Mouse (Mus musculus): ENCODE results near the gene Olfr750. TPM values are rescaled to one million over a fixed set of nuclear protein-coding genes. Genes with fewer than 3 reads are reported as not detected.

Olfr750 gene
- polyA plus RNA-seq, 1 experiment from 2014 or later: 0.03 TPM

GRCm38 (mm10) chr14:51085086-51085485 lies 10.9 kb upstream of the Olfr750 start:
- WGBS: 80% methylated on average over 2 of the region's 2 CpGs
- no peak for ATAC-seq

DNA sequence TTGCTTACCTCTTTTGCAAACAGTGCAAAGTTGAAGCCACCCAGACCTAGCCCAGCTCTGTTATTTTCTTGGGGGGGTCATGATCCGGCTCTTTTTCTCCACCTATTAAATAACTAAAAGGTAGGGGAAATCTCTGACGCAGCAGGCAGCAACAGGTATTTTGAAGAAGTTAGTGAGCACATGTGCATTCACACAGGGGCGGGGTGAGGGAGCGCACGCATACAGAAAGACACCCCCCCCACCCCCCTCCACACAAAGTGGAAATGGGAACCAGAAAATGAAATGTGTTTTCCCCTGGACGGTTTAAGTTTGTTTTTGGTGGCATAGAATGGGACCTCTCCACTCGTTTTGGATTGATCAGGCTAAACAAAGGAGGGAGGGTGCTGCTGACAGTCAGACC lies 9.6 kb upstream of the Olfr750 start:
- Histone ChIP-seq H3K27me3 (peaks cover 26% of the 10 kb centered on the region), H3K9ac (replicated peaks) (peak overlapping the region; percentile 60; the same call in 1 of the 2 replicates), H3K4me1 (replicated peaks) (peaks cover 18% of the 10 kb centered on the region), H3K36me3 (no peaks in the 10 kb centered on the region), H3K9me3 (no peaks in the 10 kb centered on the region), H3K4me2 (replicated peaks) (peak overlapping the region; percentile 76), H3K4me3 (replicated peaks) (peak overlapping the region; percentile 51), H3K27ac (no peak overlapping the region)
- no peak for ATAC-seq
- WGBS: 13% methylated on average over 7 of the region's 7 CpGs

More at GRCm38 (mm10) chr14:51085086-51085485, 10.9 kb upstream of the Olfr750 start:
- no peaks in the 10 kb centered on the region for H3K9me3 ChIP-seq
- no peak overlapping the region for H3K4me3 ChIP-seq (replicated peaks)
- peaks cover 20% of the 10 kb centered on the region for H3K4me1 ChIP-seq (replicated peaks)
- peaks cover 25% of the 10 kb centered on the region for H3K27me3 ChIP-seq
- H3K9ac ChIP-seq (replicated peaks): no peak overlapping the region
- H3K36me3 ChIP-seq: no peaks in the 10 kb centered on the region
- H3K4me2 ChIP-seq (replicated peaks): no peak overlapping the region
- no peak overlapping the region for H3K27ac ChIP-seq

GRCm38 (mm10) chr14:51082599-51083581 lies 8.7 kb upstream of the Olfr750 start:
- Histone ChIP-seq H3K9ac (replicated peaks) (peak overlapping the region; percentile 60), H3K9me3 (no peaks in the 10 kb centered on the region), H3K36me3 (no peaks in the 10 kb centered on the region), H3K27me3 (peaks cover 26% of the 10 kb centered on the region), H3K4me1 (replicated peaks) (peaks cover 11% of the 10 kb centered on the region), H3K4me2 (replicated peaks) (peak overlapping the region; percentile 76), H3K4me3 (replicated peaks) (peak overlapping the region; percentile 51), H3K27ac (no peak overlapping the region)
- 2% methylated on average over 40 of the region's 40 CpGs for WGBS
- peak; percentile 86 for ATAC-seq

DNA sequence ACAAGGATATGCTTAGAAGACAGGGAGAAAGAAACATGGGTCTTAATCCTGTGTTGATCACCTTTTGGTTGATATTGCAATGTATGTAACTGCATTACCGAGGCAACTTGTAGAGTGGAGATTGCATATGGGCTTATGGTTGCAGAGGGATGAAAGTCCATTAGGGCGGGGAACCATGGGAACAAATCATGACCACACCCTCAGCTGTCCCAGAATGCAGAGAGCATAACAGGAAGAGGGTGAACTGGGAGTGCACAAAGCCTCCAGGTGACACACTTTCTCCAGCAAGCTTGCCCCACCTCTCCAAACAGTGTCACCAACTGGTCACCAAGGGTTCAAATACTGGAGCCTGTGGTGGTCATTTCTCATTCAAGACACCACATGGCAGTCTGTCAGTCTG lies 6.8 kb upstream of the Olfr750 start:
- H3K27ac ChIP-seq: no peak overlapping the region
- H3K4me1 ChIP-seq (replicated peaks): peaks cover 11% of the 10 kb centered on the region
- 98% methylated on average over 2 of the region's 2 CpGs for WGBS
- ATAC-seq: no peak
- H3K36me3 ChIP-seq: no peaks in the 10 kb centered on the region
- no peaks in the 10 kb centered on the region for H3K9me3 ChIP-seq
- peaks cover 26% of the 10 kb centered on the region for H3K27me3 ChIP-seq
- no peak overlapping the region for H3K4me2 ChIP-seq (replicated peaks)
- no peak overlapping the region for H3K4me3 ChIP-seq (replicated peaks)
- H3K9ac ChIP-seq (replicated peaks): no peak overlapping the region

DNA sequence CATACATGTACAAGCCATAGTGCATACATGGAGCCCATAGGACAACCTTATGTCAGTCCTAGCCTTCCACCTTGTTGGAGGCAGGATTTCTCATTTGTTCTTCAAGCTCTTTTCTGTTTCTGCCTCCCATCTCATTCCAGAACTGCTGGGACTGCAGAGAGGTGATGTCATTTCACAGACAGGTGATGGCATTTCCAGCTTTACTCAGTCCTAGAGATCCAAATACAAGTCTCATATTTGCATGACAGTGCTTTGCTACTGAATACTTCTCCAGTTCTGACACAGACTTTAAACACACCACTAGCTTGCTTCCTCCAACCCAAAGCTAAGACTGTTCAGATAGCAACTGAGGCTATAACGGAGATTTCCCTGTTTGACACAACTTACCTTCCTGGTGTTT lies 4.9 kb upstream of the Olfr750 start:
- Histone ChIP-seq H3K4me3 (replicated peaks) (no peak overlapping the region), H3K4me1 (replicated peaks) (peaks cover 11% of the 10 kb centered on the region), H3K9ac (replicated peaks) (no peak overlapping the region), H3K9me3 (no peaks in the 10 kb centered on the region), H3K27me3 (peaks cover 18% of the 10 kb centered on the region), H3K36me3 (no peaks in the 10 kb centered on the region), H3K4me2 (replicated peaks) (no peak overlapping the region), H3K27ac (no peak overlapping the region)
- WGBS: 85% methylated on average over 1 of the region's 1 CpGs
- ATAC-seq: no peak

- no peaks in the 10 kb centered on the region for H3K36me3 ChIP-seq
- H3K27me3 ChIP-seq: no peaks in the 10 kb centered on the region
- no peak overlapping the region for H3K27ac ChIP-seq
- no peak overlapping the region for H3K4me3 ChIP-seq (replicated peaks)
- no peak overlapping the region for H3K4me2 ChIP-seq (replicated peaks)
- 82% methylated on average over 2 of the region's 2 CpGs for WGBS
- no peak overlapping the region for H3K9ac ChIP-seq (replicated peaks)
- H3K9me3 ChIP-seq: no peaks in the 10 kb centered on the region
- H3K4me1 ChIP-seq (replicated peaks): peaks cover 8% of the 10 kb centered on the region; the same call in 1 of the 2 replicates
- ATAC-seq: no peak
These were observed 4.6 kb downstream of the Olfr750 start for GRCm38 (mm10) chr14:51069617-51070016.

DNA sequence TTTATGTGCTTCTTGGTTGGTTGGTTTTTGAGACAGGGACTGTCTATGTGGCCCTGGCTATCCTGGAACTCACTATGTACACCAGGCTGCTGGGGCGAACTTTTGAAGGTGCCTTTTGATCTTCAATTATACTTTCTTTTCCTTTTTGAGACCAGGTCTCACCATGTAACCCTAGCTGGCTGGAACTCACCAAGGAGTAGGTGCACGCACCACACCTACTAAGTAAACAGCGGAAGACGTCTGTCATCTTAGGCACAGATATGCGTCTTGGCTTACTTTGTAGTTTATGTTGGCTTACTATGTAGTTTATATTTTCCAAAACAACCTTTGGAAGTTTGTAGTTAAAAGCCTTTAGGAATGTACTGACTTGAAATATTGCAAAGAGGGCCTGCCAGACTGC lies 5.3 kb downstream of the Olfr750 start:
- no peak overlapping the region for H3K4me2 ChIP-seq (replicated peaks)
- H3K9me3 ChIP-seq: no peaks in the 10 kb centered on the region
- WGBS: 93% methylated on average over 5 of the region's 5 CpGs
- no peaks in the 10 kb centered on the region for H3K36me3 ChIP-seq
- H3K27ac ChIP-seq: no peak overlapping the region
- no peak overlapping the region for H3K9ac ChIP-seq (replicated peaks)
- no peaks in the 10 kb centered on the region for H3K27me3 ChIP-seq
- peaks cover 12% of the 10 kb centered on the region; the same call in 1 of the 2 replicates for H3K4me1 ChIP-seq (replicated peaks)
- no peak overlapping the region for H3K4me3 ChIP-seq (replicated peaks)
- no peak for ATAC-seq

- WGBS: 86% methylated on average over 5 of the region's 5 CpGs
- H3K4me1 ChIP-seq (replicated peaks): 0 out of 2 replicates have a peak, but pooled peaks cover 10% of the 10 kb centered on the region
- ATAC-seq: no peak
These were observed 13.5 kb downstream of the Olfr750 start for GRCm38 (mm10) chr14:51060761-51061160.

GRCm38 (mm10) chr14:51057401-51057831 lies 16.8 kb downstream of the Olfr750 start, which contains the start of gene Rnase12:
Gene Rnase12, minus strand, starts transcription at chr14:51057661.
- no peaks in the 10 kb centered on the region for H3K27me3 ChIP-seq
- WGBS: 78% methylated on average over 9 of the region's 9 CpGs
- ATAC-seq: no peak
- H3K27ac ChIP-seq: no peak within 1 kb of the TSS
- H3K9ac ChIP-seq (replicated peaks): no peak within 1 kb of the TSS
- H3K4me1 ChIP-seq (replicated peaks): peaks cover 15% of the 10 kb centered on the region
- H3K4me3 ChIP-seq (replicated peaks): no peak within 1 kb of the TSS
- H3K36me3 ChIP-seq: no peaks in the 10 kb centered on the region
- H3K9me3 ChIP-seq: no peaks in the 10 kb centered on the region
- H3K4me2 ChIP-seq (replicated peaks): no peak within 1 kb of the TSS

More at GRCm38 (mm10) chr14:51060761-51061160, 13.5 kb downstream of the Olfr750 start:
- Histone ChIP-seq H3K27ac (no peak overlapping the region), H3K36me3 (no peaks in the 10 kb centered on the region), H3K4me2 (replicated peaks) (no peak overlapping the region), H3K9ac (replicated peaks) (no peak overlapping the region), H3K9me3 (no peaks in the 10 kb centered on the region), H3K27me3 (no peaks in the 10 kb centered on the region), H3K4me3 (replicated peaks) (no peak overlapping the region)

- no peaks in the 10 kb centered on the region for H3K9me3 ChIP-seq
- WGBS: 19% methylated on average over 13 of the region's 13 CpGs
- H3K36me3 ChIP-seq: no peaks in the 10 kb centered on the region
- H3K27ac ChIP-seq: no peak overlapping the region
- no peak overlapping the region for H3K4me2 ChIP-seq (replicated peaks)
- H3K27me3 ChIP-seq: no peaks in the 10 kb centered on the region
- peaks cover 12% of the 10 kb centered on the region for H3K4me1 ChIP-seq (replicated peaks)
- no peak for ATAC-seq
- H3K4me3 ChIP-seq (replicated peaks): no peak overlapping the region
- H3K9ac ChIP-seq (replicated peaks): no peak overlapping the region
These were observed 19.7 kb downstream of the Olfr750 start for GRCm38 (mm10) chr14:51054243-51055237.

- Histone ChIP-seq H3K27ac (no peak overlapping the region), H3K9ac (replicated peaks) (no peak overlapping the region), H3K36me3 (no peaks in the 10 kb centered on the region), H3K4me3 (replicated peaks) (no peak overlapping the region), H3K4me2 (replicated peaks) (no peak overlapping the region), H3K9me3 (no peaks in the 10 kb centered on the region), H3K4me1 (replicated peaks) (peaks cover 12% of the 10 kb centered on the region), H3K27me3 (no peaks in the 10 kb centered on the region)
- 51% methylated on average over 5 of the region's 5 CpGs for WGBS
- ATAC-seq: no peak
These were observed 21.1 kb downstream of the Olfr750 start for GRCm38 (mm10) chr14:51053176-51053575.

Data from midbrain, embryonic 13.5 days (tissue).